Mouse (Mus musculus): ENCODE results near the gene Bcl7c.

- no peak for TF ChIP-seq POLR2A (IDR thresholded peaks at IDR 0.05; ENCODE audit: control insufficient read depth, low read depth, low read length)
- no peak for TF ChIP-seq CTCF (IDR thresholded peaks at IDR 0.05; ENCODE audit: control insufficient read depth, insufficient read depth, insufficient replicate concordance, low read depth, low read length)
These were observed 71.8 kb downstream of the Bcl7c start for GRCm38 (mm10) chr7:127636963-127637362.

All from testis, adult 2 months (tissue).